Mouse (Mus musculus): ENCODE data around the gene Susd2.

The Susd2 gene

GRCm38 (mm10) chr10:75643741-75644343 is at the start of gene Susd2:
TSS of gene Susd2 (minus strand) at chr10:75644008.
- peak; percentile 75 for DNase-seq (ENCODE audit: extremely low spot score)

DNA sequence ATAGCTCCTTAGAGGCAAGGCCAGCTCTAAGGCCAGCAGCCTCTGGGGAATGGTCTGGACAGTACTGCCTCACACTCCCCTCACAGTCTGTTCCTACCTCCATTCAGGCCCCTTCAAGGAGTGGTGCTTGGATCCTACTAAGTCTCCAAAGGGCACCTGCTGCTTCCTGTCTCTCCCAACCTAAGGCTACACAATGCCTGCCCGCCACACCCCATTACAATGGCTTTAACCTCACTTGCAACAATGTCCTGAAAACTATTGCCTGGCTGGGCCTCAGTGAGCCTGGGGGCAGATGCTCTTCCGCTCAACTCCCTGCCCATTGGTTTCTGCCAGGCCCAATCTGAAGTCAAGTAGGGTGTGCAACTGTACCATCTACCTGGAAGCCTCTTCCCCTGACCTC is 44.8 kb upstream of the Susd2 start:
- no peak for DNase-seq (ENCODE audit: extremely low spot score)

DNA sequence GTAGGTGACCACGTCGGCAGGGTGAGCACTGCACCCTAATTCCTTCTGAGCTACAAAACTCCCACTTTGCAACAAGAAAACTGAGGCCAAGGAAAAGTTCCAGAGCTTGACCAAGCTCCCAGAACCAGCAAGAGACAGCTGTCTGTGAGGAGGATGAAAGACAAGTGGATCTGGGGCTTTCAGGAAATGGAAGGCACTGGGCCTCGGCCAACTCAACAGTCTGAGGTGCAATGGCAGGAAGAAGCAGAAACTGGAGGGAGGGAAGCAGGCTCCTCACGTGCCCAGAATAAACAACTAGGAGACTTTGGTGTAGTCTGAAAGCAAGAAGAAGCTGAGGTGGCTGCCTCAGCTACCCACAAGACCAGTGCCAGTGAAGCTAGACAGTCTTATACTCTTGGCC is 42.9 kb upstream of the Susd2 start:
- no peak for DNase-seq (ENCODE audit: extremely low spot score)

- DNase-seq (ENCODE audit: extremely low spot score) = peak; percentile 33
Observed at GRCm38 (mm10) chr10:75684035-75685004, 40.5 kb upstream of the Susd2 start.

- no peak for DNase-seq (ENCODE audit: extremely low spot score)
Observed at GRCm38 (mm10) chr10:75680574-75681001, 36.8 kb upstream of the Susd2 start.

DNA sequence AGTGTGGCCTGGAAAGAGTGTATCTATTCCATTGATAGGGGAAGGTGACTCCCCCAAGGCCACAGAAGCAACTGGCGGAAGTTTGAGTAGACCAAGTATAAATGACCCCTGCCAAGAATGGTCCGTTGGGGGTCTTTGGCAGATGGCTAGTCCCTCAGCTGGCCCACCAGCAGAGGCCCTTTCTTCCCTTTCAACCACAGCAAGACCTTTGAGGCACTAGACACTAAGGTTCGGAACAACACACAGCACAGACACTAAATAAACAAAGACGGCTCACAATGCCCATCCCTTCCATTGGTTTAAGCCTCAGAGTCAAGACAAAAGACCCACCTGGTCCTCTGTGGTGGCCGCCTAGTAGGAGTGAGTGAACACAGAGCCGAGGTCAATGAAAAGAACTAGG is 35.4 kb upstream of the Susd2 start:
- no peak for DNase-seq (ENCODE audit: extremely low spot score)

DNA sequence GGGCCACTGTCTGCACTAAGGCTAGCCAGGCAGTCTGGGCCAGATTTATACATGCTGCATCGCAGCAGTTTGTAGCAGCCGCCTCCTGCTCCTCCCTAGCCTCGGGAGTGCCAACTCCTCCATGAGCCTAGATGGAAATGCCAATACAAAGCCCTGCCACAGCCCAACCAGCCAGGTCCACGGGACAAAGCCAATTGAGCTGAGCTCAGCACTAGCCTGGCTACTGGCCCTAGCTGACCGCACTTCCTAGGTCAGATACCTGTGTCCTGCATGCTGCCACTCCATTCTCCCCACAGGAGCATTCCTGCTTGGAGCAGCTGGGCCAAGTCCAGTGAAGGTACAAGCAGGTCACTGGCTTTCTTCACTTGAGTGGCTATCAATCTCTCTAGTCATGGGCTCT is 34.2 kb upstream of the Susd2 start:
- no peak for DNase-seq (ENCODE audit: extremely low spot score)

DNA sequence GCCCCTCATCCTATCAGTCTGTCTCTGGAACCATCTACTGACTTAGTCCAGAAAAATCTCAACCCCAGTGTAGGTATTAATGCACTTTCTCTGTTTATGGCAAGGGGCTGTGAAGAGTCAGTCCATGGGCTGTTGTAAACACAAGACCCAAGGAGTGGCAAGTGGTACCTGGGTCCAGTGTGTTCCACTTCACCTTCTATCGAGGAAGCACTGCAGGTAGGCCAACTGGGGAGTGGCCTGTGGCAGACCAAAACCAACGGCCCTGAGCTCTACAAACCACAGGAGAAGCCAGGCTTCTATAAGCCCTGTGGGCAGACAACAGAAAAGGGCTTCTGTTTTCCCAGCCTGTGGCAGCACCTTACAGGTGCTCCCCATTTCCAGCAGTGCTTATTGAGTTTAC is 33.8 kb upstream of the Susd2 start:
- DNase-seq (ENCODE audit: extremely low spot score) = no peak

DNA sequence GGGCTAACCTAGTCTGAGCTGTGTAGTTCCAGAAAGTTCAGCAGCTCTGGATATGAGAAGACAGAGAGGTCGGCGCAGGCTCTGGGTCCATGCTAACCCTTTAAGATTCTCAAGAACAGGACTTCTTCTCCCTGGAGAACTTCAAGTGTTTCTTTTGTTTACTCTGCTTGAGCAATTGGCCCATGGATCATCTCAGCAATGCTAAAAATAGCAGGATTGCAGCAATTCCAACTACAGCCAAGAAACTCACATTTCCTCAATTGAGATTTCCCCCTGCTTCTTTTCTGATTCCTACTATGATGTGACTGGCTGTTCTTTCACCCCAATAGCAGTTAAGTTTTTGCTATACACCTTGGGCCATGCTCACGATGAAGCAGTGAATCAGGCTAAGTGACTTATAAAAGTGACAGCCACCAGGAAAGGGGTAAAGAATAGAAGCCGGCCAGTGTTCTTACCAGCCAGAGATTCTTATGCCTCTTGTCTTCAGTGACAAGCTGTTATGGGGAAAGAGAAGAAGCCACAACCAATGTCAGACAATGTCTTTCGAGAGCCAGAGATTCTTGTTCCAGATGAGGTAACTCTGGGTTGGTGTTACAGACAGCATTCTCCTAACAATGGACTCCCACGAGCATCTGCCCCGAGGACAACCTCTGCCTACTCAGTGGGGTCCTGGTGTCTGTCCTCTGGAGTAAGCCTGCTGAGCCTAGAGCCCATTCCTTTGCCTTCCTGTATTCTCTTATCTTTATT is 33.2 kb upstream of the Susd2 start:
- no peak for DNase-seq (ENCODE audit: extremely low spot score)

- DNase-seq (ENCODE audit: extremely low spot score) = no peak
Observed at GRCm38 (mm10) chr10:75676286-75676685, 32.5 kb upstream of the Susd2 start.

- DNase-seq (ENCODE audit: extremely low spot score) = no peak
Observed at GRCm38 (mm10) chr10:75675594-75675993, 31.8 kb upstream of the Susd2 start.

DNA sequence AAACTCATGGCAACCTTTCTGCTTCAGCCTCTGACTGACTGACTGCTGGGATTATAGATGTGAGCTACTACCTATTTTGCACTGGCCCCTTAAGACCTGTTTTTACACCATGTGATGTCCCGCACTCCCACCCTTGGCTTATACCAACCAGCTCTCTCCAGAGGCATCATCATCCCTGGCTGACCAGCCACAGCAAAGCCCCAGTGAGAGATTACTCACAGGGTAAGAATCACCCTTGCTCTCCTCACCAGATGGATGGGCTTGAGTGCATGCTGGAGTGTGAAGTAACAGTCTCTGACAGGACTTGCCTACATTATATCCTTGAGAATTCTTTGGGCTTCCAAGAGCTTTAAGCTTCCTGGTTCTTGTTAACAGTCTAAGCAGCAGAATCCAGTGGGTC is 26.1 kb upstream of the Susd2 start:
- no peak for DNase-seq (ENCODE audit: extremely low spot score)

DNA sequence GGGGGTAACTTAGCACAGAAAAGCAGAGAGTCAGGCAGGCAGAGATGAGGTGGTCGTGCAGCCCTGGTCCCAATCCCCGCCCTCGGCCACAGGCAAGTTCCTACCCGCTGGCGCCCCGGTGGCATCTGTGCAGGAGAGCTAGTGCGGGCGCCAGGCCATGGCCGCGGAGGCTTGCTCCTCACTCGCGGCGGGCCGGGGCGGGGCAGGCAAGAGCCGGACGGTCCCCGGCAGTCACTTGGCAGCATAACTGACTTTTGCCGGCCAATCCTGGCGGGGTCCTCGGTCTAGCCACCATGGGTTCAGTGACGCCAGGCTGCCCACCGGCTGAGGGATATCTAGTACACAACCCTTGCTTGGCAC is 24.1 kb upstream of the Susd2 start:
- DNase-seq (ENCODE audit: extremely low spot score) = no peak

GRCm38 (mm10) chr10:75667115-75667910 is 23.5 kb upstream of the Susd2 start:
- DNase-seq (ENCODE audit: extremely low spot score) = peak; percentile 58

GRCm38 (mm10) chr10:75666451-75667030 is 22.7 kb upstream of the Susd2 start:
- no peak for DNase-seq (ENCODE audit: extremely low spot score)

GRCm38 (mm10) chr10:75664673-75665270 is 21.0 kb upstream of the Susd2 start:
- DNase-seq (ENCODE audit: extremely low spot score) = no peak

DNA sequence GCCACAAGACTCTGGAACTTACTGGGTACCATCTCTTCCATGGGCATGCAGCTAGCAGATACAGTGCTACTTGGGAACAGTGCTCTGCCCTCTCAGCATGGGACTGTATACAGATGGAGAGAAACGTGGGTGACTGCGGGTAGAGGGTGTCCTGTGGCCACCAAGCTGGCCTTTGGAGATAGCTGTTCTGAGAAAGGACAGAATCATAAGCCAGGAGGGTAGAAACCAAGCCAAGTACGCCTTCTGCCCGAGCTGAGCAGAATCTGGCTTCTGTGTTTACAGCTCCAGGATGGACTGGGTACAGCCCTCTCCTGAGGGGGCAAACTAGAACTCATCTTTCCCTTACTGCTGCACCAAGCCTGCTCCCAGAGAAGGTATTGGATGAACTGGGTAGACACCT is 18.8 kb upstream of the Susd2 start:
- DNase-seq (ENCODE audit: extremely low spot score) = no peak

- DNase-seq (ENCODE audit: extremely low spot score) = no peak
Observed at GRCm38 (mm10) chr10:75661876-75662275, 18.1 kb upstream of the Susd2 start.

DNA sequence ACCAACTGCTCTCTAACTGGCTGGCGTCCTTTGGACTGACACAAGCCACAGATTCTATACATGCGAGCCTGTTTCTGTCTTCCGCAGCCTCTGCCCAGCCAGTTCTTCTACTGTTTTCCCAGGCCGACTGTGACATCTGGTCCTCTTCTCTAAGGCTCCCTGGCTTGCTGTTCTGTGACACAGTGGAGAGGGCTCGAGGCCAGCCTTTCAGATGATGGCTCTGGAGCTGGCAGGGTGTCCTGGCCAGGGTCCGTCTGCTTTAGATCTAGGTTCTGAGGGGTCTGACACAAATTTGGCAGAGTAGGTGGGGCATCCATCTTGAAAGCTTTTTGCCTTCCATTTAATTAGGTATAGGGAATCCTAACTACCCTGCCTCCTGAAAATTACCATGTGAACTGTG is 17.6 kb upstream of the Susd2 start:
- no peak for DNase-seq (ENCODE audit: extremely low spot score)

DNA sequence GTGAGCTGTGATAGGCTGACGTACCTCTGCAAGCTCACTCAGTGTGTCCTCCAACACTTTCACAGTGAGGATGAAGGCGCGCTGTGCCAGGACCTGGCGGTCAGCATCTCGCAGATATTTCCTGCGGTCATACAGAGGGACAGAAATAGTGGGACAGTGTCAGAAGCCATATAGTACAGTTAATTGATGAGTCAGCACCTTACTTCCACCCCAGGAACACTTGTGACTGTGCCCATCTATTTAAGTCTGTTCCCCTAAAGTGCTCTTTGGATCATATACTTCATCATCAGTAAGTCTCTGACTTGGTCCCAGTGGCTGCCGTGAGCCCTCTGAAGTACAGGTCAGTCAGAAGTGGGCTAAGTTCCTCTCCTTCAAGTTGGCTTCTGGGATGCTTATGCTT is 14.0 kb upstream of the Susd2 start:
- DNase-seq (ENCODE audit: extremely low spot score) = no peak

DNA sequence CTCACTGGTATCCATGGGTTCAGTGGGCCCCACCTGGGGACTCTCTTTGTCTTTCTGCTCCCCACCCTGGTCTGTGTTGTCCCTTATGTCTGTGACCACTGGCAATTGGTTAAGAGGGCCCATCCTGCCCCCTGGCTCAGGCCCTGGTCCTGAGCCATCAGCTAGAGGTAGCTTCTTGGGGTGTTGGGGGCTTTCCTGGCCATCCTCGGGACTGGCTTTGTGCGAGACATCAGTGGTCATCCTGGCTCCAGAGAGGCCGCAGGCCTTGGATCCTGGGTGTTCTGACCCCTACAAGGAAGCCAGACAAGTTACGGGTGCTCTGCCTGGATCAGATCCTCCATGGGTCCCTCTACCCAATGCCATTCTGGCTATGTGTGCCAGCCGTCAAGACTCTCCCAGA is 13.4 kb upstream of the Susd2 start:
- no peak for DNase-seq (ENCODE audit: extremely low spot score)

Measured in embryo, embryonic 9.5 days (tissue).